Mouse (Mus musculus): Measurements from ENCODE around the gene Ccdc51. TPM values are rescaled to one million over a fixed set of nuclear protein-coding genes. Genes with fewer than 3 reads are reported as not detected.
A peak's percentile ranks its signal among the peaks of the same experiment; 100 is the strongest.

The Ccdc51 gene
- polyA plus RNA-seq, 1 experiment from 2014 or later: 11.2 TPM

DNA sequence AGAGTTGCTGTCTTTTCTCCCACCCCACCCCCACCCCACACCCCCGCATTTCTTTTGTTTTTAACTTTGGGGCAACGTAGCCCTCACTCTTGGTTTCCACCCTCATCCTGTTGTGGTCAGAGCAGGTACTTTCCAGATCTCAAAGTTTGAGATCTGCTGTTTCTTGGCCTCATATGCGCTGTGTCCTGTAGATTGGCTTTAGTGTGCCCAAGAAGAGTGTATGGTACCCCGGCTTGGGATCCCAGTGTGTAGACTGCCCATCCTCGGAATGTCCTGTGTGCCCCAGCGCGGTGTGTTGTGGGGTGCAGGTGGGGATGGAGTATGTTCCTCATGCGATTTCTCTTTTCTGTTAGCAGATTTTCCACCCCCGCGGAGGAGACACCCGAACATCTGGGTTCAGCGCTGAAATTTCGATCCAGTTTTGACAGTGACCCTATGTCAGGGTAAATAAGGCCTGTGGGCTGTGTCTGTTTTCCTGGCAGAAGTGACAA lies 31.2 kb upstream of the Ccdc51 start:
- Histone ChIP-seq H3K4me2 (no peak overlapping the region), H3K9me3 (no peaks in the 10 kb centered on the region), H3K4me1 (peaks cover 11% of the 10 kb centered on the region), H3K27ac (no peak overlapping the region), H3K27me3 (no peaks in the 10 kb centered on the region), H3K36me3 (peaks cover 3% of the 10 kb centered on the region; the same call in 1 of the 2 replicates), H3K9ac (no peak overlapping the region), H3K4me3 (no peak overlapping the region)
- ATAC-seq (ENCODE audit: borderline replicate concordance, extremely low read depth, low FRiP score, low TSS enrichment): no peak
- 89% methylated on average over 13 of the region's 13 CpGs for WGBS

DNA sequence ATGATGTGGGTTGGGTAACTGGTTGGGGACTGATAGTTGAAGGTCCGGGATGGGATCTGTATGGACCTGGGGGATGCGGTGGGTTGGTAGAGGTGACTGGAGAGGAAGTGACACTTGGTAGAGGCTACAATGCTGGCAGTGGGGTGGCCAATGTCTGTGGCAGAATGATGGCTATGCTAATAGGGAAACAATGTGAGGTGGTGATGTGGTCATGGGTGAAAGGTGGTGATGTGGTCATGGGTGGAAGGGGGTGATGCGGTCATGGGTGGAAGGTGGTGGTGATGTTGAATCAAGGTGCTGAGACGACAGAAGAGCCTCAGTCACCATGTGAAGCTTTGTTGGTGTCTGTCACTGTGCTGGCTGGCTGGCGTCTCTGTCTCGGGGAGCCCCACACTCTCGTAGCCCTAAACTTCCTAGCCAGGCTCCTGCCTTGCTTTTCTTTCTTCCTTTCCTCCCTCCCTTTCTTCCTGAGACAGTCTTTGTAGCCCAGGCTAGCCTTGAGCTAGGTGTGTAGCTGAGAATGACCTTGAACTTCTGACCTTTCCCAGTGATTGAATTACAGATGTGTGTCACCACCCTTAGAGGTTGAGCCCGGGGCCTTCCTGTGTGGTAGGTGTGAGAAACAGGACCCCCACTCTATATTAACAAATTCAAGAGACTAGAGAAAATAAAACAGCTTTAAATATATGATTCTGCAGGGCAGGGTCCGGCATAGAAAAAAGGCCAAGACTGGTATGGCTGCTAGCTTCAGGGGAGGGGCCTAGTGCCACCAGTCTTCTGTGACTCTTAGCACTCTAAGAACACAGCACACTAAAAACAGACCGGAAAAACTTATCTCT lies 30.4 kb upstream of the Ccdc51 start:
- WGBS: 81% methylated on average over 10 of the region's 10 CpGs
- Histone ChIP-seq H3K4me1 (peaks cover 11% of the 10 kb centered on the region), H3K9me3 (no peaks in the 10 kb centered on the region), H3K27me3 (no peaks in the 10 kb centered on the region), H3K9ac (no peak overlapping the region), H3K27ac (no peak overlapping the region), H3K4me3 (no peak overlapping the region), H3K36me3 (peaks cover 11% of the 10 kb centered on the region), H3K4me2 (no peak overlapping the region)
- ATAC-seq (ENCODE audit: borderline replicate concordance, extremely low read depth, low FRiP score, low TSS enrichment): no peak

DNA sequence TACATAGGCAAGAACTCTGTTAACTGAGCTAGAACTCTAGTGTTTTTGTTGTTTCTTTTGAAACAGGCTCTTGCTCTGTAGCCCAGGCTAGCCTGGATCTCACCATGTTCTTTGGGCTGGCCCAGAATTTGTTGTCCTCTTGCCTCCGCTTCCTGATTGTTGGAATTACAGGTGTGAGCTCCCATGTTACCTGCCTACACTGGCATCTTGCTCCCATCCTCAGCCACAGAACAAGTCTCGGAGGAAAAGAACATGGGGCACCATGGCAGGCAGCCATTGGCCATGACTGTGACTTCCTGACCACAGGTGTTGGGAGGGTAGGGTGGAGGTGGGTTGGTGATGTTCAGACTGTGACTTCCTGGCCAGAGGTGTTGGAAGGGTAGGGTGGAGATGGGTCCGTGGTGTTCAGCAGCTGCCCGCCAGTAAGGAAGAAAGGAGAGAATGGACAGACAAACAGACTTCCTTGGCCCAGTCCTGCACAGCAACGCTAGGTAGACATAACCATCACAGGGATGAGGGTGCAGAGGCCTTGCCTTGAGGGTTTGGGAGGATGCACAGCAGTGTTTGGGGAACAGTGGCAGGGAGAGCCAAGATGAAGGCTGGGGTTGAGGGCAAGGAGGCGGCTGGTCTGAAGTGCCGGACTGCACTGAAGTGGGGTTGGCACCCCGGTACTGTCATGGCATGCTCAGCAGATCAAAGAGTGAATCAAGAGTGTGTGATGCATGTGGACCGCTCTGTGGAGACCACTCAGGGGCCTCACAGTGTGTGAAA lies 29.6 kb upstream of the Ccdc51 start:
- ATAC-seq (ENCODE audit: borderline replicate concordance, extremely low read depth, low FRiP score, low TSS enrichment): no peak
- H3K4me3 ChIP-seq: no peak overlapping the region
- H3K36me3 ChIP-seq: peaks cover 19% of the 10 kb centered on the region
- H3K9ac ChIP-seq: no peak overlapping the region
- no peak overlapping the region for H3K27ac ChIP-seq
- H3K9me3 ChIP-seq: no peaks in the 10 kb centered on the region
- peaks cover 11% of the 10 kb centered on the region for H3K4me1 ChIP-seq
- WGBS: 82% methylated on average over 9 of the region's 9 CpGs
- no peak overlapping the region for H3K4me2 ChIP-seq
- no peaks in the 10 kb centered on the region for H3K27me3 ChIP-seq

DNA sequence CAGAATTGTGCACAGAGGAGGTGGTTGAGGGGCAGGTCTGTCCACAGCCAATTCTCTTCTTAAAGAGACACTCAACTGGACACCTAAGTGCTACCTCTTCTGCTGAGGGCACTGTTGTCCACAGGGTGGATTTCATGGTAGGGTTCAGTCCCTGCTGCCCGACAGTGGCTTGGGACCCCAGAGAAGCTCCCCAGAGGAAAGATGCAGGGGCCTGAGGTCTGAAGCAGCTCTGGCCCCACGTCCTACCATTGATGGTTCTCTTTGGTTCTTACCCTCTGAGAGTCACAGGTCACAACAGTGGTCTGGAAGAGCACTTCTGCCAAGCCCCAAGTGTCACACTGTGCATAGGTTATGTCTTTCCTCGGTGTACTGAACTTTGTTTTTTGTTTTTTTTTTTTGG lies 28.9 kb upstream of the Ccdc51 start:
- H3K9ac ChIP-seq: no peak overlapping the region
- no peak overlapping the region for H3K4me3 ChIP-seq
- H3K27me3 ChIP-seq: no peaks in the 10 kb centered on the region
- H3K9me3 ChIP-seq: no peaks in the 10 kb centered on the region
- ATAC-seq (ENCODE audit: borderline replicate concordance, extremely low read depth, low FRiP score, low TSS enrichment): no peak
- H3K36me3 ChIP-seq: peaks cover 25% of the 10 kb centered on the region
- H3K27ac ChIP-seq: no peak overlapping the region
- WGBS: 78% methylated on average over 3 of the region's 3 CpGs
- no peak overlapping the region for H3K4me2 ChIP-seq
- peaks cover 11% of the 10 kb centered on the region for H3K4me1 ChIP-seq

DNA sequence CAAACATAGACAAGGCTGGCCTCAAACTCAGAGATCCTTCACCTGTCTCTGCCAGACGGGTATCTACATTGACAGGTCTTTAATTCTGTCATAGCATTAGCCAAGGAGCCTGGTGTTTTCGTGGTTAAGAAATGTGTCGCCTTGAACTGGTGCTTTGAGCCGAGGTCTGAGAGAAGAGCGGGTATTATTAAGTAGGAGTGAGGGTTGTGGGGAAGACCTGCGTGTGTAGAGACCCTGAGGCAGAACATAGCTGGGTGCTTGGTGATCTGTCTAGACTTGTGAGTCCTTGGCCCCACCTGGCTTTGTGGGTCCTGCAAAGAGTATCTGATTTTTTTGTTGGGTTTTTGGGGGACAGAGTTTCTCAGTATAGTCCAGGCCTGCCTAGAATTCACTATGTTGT lies 28.4 kb upstream of the Ccdc51 start:
- Histone ChIP-seq H3K9ac (no peak overlapping the region), H3K4me3 (no peak overlapping the region), H3K4me1 (peaks cover 14% of the 10 kb centered on the region), H3K4me2 (no peak overlapping the region), H3K36me3 (peaks cover 30% of the 10 kb centered on the region), H3K27ac (no peak overlapping the region), H3K9me3 (no peaks in the 10 kb centered on the region), H3K27me3 (no peaks in the 10 kb centered on the region)
- 71% methylated on average over 6 of the region's 6 CpGs for WGBS
- ATAC-seq (ENCODE audit: borderline replicate concordance, extremely low read depth, low FRiP score, low TSS enrichment): no peak

DNA sequence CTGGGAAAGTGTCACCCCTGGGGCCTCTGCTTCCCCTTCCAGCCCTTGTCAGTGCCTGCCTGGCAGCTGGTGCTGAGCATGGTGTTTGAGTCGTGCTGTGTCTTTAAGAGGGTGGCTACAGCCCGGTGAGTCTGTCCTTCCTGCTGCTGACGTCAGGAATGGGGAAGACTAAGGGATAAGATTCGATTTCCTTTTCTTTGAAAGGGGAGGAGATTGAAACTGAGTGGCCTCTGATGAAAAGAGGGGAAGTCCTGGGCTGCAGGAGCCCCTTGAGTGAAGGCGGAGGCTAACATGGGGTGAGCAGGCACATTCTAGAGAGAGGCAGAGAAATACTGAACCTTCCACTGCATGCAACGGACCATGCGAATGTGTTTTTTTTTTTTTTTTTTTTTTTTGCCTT lies 27.6 kb upstream of the Ccdc51 start:
- peak; percentile 68; the same call in 1 of the 2 replicates for ATAC-seq (ENCODE audit: borderline replicate concordance, extremely low read depth, low FRiP score, low TSS enrichment)
- Histone ChIP-seq H3K4me2 (peak overlapping the region; percentile 45), H3K27ac (peak overlapping the region; percentile 59), H3K4me3 (peak overlapping the region; percentile 20), H3K4me1 (peaks cover 20% of the 10 kb centered on the region), H3K9me3 (no peaks in the 10 kb centered on the region), H3K27me3 (no peaks in the 10 kb centered on the region), H3K9ac (no peak overlapping the region), H3K36me3 (peaks cover 30% of the 10 kb centered on the region)
- WGBS: 4% methylated on average over 7 of the region's 7 CpGs

DNA sequence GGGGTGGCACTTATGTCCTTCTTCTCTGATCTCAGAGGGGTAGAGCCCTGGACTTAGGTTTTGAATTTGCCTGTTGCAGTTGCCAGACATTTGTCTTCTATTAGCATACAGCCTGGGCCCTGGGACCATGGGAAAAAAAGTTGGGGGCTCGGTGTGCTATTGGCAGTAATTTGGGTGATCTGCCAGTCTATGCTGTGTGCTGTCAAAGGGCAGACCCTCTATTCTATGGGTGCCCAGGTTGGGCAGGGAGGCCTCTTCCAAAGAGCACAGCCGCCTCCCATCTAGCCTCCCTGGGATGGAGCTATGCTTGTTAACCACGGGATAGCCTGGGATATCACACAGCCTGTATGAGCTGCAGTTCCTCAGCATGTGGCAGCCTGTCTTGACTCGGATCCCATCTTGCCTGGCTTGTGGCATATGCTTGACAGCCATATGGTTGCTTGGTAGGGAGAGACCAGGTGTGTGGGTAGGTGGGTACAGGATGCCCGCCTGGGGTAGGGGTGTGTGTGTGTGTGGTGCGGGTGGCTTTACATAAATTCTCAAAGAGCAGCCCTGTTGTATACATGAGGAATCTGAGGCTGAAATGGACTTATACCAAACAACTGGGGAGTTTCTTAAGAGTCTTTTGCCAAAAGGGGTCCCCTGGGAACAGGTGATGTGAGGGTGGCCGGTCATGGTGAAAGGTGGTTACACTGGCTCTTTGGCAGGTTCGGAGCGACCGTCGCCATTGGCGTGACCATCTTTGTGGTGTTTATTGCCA lies 26.8 kb upstream of the Ccdc51 start:
- H3K4me2 ChIP-seq: peak overlapping the region; percentile 45
- peak overlapping the region; percentile 20 for H3K4me3 ChIP-seq
- 90% methylated on average over 12 of the region's 12 CpGs for WGBS
- no peaks in the 10 kb centered on the region for H3K9me3 ChIP-seq
- peak overlapping the region; percentile 59 for H3K27ac ChIP-seq
- H3K27me3 ChIP-seq: no peaks in the 10 kb centered on the region
- H3K36me3 ChIP-seq: peaks cover 33% of the 10 kb centered on the region
- peaks cover 20% of the 10 kb centered on the region for H3K4me1 ChIP-seq
- no peak overlapping the region for H3K9ac ChIP-seq
- no peak for ATAC-seq (ENCODE audit: borderline replicate concordance, extremely low read depth, low FRiP score, low TSS enrichment)

DNA sequence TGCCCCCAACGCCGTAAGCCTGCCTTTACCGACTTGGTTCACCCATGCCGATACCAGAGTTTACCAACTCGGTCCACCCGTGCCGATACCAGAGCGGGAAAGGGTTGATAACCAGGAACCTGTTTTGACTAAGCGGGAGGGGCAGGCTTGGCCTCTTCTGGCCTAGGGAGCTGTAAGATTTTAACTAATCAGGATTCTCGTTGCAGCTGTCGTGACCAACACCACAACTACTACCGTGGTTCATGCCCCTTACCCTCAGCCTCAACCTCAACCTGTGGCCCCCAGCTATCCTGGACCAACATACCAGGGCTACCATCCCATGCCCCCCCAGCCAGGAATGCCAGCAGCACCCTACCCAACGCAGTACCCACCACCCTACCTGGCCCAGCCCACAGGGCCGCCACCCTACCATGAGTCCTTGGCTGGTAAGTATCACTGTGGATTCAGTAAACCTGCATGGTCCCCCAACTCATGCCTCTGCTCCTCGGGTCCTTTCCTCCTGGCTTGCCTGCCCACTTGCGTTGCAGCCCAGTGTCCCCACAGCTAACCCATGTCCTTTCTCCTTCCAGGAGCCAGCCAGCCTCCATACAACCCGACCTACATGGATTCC lies 26.1 kb upstream of the Ccdc51 start:
- Histone ChIP-seq H3K9ac (no peak overlapping the region), H3K4me2 (no peak overlapping the region), H3K4me1 (peaks cover 20% of the 10 kb centered on the region), H3K36me3 (peaks cover 33% of the 10 kb centered on the region), H3K9me3 (no peaks in the 10 kb centered on the region), H3K4me3 (no peak overlapping the region), H3K27me3 (no peaks in the 10 kb centered on the region), H3K27ac (no peak overlapping the region)
- ATAC-seq (ENCODE audit: borderline replicate concordance, extremely low read depth, low FRiP score, low TSS enrichment): no peak
- WGBS: 91% methylated on average over 17 of the region's 17 CpGs

DNA sequence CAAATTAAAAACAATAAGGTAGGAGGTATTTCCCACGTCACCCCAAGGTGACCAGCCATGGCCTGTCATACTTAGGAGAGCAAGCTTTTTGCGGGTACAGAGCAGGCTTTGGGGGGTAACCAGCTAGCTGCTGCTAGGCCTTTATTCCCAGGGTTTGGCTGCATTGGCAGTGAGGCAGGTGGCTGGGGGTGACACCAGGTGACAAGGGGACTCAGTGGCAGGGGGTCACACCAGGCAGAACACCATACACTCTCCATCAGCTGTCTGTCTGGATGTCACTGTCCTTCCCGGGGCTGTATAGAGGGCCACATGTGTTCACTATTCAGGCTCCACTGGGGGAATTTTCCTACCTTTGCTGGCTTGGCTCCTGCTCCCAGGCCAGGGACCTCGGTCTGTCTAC lies 25.4 kb upstream of the Ccdc51 start:
- H3K27ac ChIP-seq: no peak overlapping the region
- no peak overlapping the region for H3K4me2 ChIP-seq
- H3K4me1 ChIP-seq: peaks cover 20% of the 10 kb centered on the region
- H3K9ac ChIP-seq: no peak overlapping the region
- no peaks in the 10 kb centered on the region for H3K9me3 ChIP-seq
- WGBS: 76% methylated on average over 4 of the region's 4 CpGs
- H3K27me3 ChIP-seq: no peaks in the 10 kb centered on the region
- peaks cover 32% of the 10 kb centered on the region for H3K36me3 ChIP-seq
- ATAC-seq (ENCODE audit: borderline replicate concordance, extremely low read depth, low FRiP score, low TSS enrichment): no peak
- no peak overlapping the region for H3K4me3 ChIP-seq

DNA sequence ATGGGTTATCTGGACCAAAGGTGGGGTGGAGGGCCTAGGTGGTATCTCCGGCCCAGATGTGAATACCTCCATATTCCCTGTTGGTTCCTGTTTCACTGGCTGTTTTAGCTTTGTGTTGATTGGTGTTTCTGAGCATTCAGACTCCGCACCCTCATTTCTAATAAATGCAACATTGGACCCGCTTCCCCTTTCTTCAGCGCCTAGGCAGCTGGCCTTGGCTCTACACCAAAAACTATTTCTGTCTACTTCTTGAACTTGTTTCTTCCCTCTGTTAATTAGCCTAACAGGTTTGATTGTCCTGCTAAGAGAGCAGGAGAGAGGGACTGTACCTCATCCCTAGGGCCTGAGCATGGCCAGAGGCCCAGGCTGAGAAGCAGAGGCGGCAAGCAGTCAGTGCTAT lies 24.8 kb upstream of the Ccdc51 start:
- ATAC-seq (ENCODE audit: borderline replicate concordance, extremely low read depth, low FRiP score, low TSS enrichment): no peak
- no peak overlapping the region for H3K27ac ChIP-seq
- WGBS: 93% methylated on average over 5 of the region's 5 CpGs
- H3K27me3 ChIP-seq: no peaks in the 10 kb centered on the region
- H3K9ac ChIP-seq: no peak overlapping the region
- peaks cover 20% of the 10 kb centered on the region for H3K4me1 ChIP-seq
- no peaks in the 10 kb centered on the region for H3K9me3 ChIP-seq
- peaks cover 32% of the 10 kb centered on the region for H3K36me3 ChIP-seq
- no peak overlapping the region for H3K4me3 ChIP-seq
- H3K4me2 ChIP-seq: no peak overlapping the region

DNA sequence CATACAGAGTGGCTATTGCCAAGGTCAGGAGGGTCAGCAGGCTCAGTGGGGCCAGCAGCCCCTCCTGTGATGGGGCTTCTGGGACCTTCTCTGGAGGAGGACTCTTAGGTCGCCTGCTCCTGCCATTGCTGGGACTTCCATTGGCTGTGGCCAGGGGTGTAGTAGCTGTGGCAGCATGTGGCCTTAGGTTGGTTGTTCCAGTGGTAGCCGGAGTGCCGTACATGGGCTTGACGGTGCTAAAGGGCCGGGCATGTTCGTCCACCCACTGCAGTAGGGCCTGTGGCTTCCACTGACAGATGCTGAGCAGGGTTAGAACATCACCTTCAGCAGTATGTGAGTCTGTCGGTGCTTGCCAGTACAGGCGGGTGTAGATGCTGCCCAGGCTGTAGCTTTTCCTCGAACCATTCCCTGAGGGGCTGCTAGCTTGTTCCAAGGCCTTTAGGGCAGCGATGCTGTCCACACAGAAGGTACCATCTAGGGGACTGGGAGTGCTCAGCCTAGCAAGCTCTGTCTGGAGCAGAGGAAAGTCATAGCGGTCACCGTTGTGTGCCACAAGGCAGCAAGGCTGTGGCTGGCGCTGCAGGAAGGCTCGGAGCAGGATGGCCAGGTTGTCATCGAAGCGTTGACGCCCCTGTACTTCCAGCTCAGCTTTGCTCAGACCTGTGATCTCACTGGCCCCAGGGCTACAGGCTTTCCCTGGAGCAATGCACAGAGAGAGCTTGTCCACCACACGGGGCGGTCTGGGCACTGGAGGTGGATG lies 24.1 kb upstream of the Ccdc51 start:
- Histone ChIP-seq H3K36me3 (peaks cover 35% of the 10 kb centered on the region), H3K4me1 (peaks cover 20% of the 10 kb centered on the region), H3K4me2 (peak overlapping the region; percentile 60; the same call in 1 of the 2 replicates), H3K27me3 (no peaks in the 10 kb centered on the region), H3K27ac (no peak overlapping the region; the same call in 1 of the 2 replicates), H3K9ac (no peak overlapping the region), H3K4me3 (no peak overlapping the region), H3K9me3 (no peaks in the 10 kb centered on the region)
- no peak for ATAC-seq (ENCODE audit: borderline replicate concordance, extremely low read depth, low FRiP score, low TSS enrichment)
- 91% methylated on average over 19 of the region's 19 CpGs for WGBS

All from lung, embryonic 15.5 days (tissue).